Mouse (Mus musculus) erythroblast, embryonic 14.5 days (primary cell): ENCODE measurements around the gene Prg3. TPM values are rescaled to one million over a fixed set of nuclear protein-coding genes. Genes with fewer than 3 reads are reported as not detected.

Source experiments
- H3K27me3 ChIP-seq: 2 replicates; pipeline ENCODE4 v1.6.1; 2012; ENCODE audit warnings: inconsistent platforms; ENCODE audit not compliant: control insufficient read depth
- H3K36me3 ChIP-seq: 2 replicates; pipeline ENCODE4 v1.6.1; 2012; ENCODE audit warnings: mild to moderate bottlenecking, inconsistent platforms; ENCODE audit not compliant: control insufficient read depth
- H3K4me1 ChIP-seq: 2 replicates; pipeline ENCODE4 v1.6.1; 2012; ENCODE audit warnings: inconsistent platforms; ENCODE audit not compliant: control insufficient read depth
- H3K4me3 ChIP-seq: replicated peaks from 2 replicates; pipeline ENCODE3; 2012; ENCODE audit warnings: moderate library complexity, mild to moderate bottlenecking, inconsistent platforms
- H3K9me3 ChIP-seq: 2 replicates; pipeline ENCODE4 v1.6.1; 2012; ENCODE audit warnings: low read length, inconsistent platforms, mixed read lengths; ENCODE audit not compliant: control insufficient read depth
- GATA1 ChIP-seq: IDR thresholded peaks from 2 replicates; pipeline ENCODE4 v1.6.1; 2012; ENCODE audit warnings: low read length, inconsistent platforms, mixed read lengths
- TAL1 ChIP-seq: IDR thresholded peaks from 3 replicates; pipeline ENCODE4 v1.6.1; 2012; ENCODE audit warnings: low read length, inconsistent platforms, mixed read lengths
- polyA plus RNA-seq: library from polyadenylated mRNA; stranded (reverse); fragments of >175 nt; gene quantifications from 2 replicates; pipeline ENCODE4 v1.2.3, GENCODE M21; 2012

Gene Prg3
- polyA plus RNA-seq, 1 experiment: 0.04 TPM

DNA sequence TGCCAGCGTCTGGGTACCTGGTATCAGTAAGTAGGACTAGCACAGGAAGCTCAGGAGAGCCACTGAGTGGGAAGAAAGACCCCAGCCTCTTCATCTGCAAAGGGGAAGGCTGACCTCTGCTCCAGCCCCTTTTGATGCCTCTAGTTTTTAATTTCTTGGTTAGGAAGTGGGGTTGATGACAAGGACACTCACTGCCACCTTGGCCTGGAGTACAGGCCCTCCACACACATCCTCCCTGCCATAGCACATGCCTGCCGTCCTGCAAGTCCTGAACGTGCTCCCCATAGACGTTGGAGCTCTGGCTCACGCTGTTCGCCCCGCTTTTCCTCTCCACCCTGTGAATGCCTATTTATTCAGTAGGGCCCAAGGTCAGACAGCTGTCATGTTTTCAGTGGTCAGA is 18.6 kb downstream of the Prg3 start:
- Histone ChIP-seq H3K27me3 (peaks cover 9% of the 10 kb centered on the region), H3K4me1 (peaks cover 46% of the 10 kb centered on the region), H3K4me3 (no peak overlapping the region), H3K9me3 (no peaks in the 10 kb centered on the region), H3K36me3 (no peaks in the 10 kb centered on the region)
- no peak for TF ChIP-seq TAL1
- TF ChIP-seq GATA1: no peak

DNA sequence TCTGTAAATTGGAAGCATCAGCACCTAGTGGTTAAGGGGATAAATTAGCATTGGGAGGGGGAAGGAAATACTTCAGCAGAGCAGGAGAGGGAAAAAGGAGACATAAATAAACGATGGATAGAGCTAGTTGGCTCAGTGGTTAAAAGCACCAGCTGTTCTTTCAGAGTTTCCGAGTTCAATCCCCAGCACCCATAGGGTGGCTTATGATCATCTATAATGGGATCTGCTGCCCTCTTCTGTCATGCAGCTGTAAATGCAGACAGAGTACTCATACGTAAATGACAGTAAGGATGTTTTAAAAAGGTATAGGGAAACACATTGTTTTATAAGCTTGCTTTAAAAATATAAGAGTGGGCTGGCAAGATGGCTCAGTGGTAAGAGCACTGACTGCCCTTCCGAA is 19.7 kb downstream of the Prg3 start:
- TF ChIP-seq GATA1: no peak
- no peak for TF ChIP-seq TAL1
- H3K36me3 ChIP-seq: no peaks in the 10 kb centered on the region
- no peaks in the 10 kb centered on the region for H3K9me3 ChIP-seq
- peaks cover 9% of the 10 kb centered on the region for H3K27me3 ChIP-seq
- peaks cover 57% of the 10 kb centered on the region for H3K4me1 ChIP-seq
- no peak overlapping the region for H3K4me3 ChIP-seq

DNA sequence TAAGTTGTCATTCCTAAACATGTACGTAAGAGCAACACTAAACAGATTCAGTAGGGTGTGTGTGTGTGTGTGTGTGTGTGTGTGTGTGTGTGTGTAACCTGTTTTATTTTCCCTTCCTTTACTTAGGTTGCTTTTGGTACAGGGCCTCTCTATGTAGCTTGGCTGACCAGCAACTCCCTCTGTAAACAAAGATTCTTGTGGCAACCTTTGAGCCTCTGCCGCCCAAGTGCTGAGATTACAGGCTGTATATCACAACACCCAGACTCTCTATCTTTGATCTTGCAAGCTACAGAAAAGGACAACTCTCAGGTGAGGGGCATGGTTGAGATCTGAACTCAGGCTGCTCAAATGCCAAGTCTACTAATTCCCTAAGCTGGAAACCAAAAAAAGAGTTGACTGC is 21.2 kb downstream of the Prg3 start:
- TF ChIP-seq GATA1: no peak
- no peaks in the 10 kb centered on the region for H3K36me3 ChIP-seq
- H3K27me3 ChIP-seq: peaks cover 6% of the 10 kb centered on the region
- no peak overlapping the region for H3K4me3 ChIP-seq
- peaks cover 72% of the 10 kb centered on the region for H3K4me1 ChIP-seq
- no peaks in the 10 kb centered on the region for H3K9me3 ChIP-seq

DNA sequence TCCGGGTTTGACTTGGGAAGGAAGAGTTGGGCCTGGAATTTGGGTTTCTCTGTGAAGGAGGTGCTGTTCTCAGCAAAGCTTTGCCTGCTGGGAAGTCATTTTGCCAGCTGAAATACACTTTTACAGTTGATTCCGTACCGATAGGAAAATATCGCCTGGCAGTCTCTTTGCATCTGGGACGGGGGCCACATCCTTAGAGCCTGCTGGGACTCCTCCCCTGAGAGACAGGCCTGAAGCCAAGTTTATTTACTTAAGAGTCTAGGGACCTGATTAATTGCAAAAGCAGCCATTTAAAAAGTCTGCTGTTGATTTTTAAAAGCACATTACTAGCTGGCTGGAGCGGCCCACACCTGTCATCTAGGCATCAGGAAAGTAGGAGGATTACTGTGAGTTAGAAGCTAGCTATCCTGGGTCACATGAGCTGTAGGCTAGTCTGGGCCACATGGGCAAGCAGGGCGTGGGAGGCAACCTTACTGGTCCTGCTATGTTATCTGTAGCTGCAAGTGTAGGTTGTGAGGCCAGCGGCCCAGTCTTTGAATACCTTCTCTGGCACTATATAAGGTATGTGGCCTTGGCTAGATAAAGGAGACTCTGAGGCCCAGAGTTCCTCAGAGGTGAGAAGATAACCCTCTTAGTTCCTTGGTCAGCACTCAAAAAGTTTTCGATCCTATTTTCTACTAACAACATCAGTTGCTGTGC is 24.0 kb downstream of the Prg3 start:
- no peaks in the 10 kb centered on the region for H3K9me3 ChIP-seq
- TF ChIP-seq TAL1 (peak; percentile 57; the same call in 2 of the 3 replicates), GATA1 (peak; percentile 84)
- 0 out of 2 replicates have a peak, but pooled peaks cover 2% of the 10 kb centered on the region for H3K36me3 ChIP-seq
- peaks cover 82% of the 10 kb centered on the region for H3K4me1 ChIP-seq
- no peaks in the 10 kb centered on the region for H3K27me3 ChIP-seq
- peak overlapping the region; percentile 63 for H3K4me3 ChIP-seq

DNA sequence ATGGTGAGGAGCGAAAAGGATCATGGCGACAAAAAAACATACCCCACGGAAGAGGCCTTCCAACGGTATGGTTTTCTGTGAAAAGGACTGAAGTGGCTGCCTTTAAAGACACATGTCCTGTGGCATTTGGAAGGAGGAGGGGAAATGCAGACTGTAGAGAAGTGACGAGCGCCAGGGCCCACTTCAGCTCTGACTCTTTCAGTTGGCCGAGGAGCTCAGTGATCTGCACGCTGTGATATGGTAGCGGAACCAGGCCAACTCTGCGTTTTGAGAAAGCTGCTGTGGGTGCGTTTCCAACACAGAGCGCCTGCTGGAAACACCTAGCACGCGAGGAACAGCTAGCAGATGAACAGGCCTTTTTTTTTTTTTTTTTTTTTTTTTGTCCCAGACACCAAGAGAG is 24.7 kb downstream of the Prg3 start:
- H3K36me3 ChIP-seq: peaks cover 4% of the 10 kb centered on the region
- TF ChIP-seq TAL1 (no peak), GATA1 (peak; percentile 15; the same call in 1 of the 2 replicates)
- H3K4me1 ChIP-seq: peaks cover 75% of the 10 kb centered on the region
- H3K9me3 ChIP-seq: no peaks in the 10 kb centered on the region
- H3K4me3 ChIP-seq: peak overlapping the region; percentile 63
- no peaks in the 10 kb centered on the region for H3K27me3 ChIP-seq

DNA sequence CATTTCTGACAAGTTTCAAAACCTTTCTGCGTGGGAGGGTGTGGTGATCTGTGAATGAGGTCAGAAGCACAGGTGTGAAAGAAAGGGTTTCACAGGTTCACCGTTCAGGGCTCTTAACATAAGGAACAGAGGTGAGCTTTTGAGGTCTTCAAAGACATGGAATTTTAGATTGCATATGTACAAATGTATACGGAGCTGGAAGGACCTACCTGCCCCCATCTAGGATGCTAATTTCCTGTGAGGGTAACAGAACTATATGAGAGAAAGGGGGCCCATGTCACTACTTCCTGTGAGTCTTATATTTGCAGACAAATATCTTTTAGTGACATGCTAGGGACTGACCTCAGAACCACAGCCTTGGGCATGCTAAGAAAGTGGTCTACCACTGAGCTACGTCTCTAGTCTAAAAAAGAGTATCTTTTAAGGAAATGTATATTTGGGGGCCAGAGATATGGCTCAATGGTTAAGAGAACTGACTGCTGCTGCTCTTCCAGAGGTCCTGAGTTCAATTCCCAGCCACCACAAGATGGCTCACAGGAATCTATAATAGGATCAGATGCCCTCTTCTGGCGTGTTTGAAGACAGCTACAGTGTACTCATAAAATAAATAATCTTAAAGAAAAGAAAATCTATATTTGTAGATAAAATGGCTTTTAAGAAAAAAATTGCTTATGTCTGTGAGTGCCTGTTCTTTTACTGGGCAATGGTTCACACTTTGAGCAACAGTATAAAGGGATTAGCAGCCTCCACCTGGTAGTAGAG is 26.0 kb downstream of the Prg3 start:
- peaks cover 4% of the 10 kb centered on the region for H3K36me3 ChIP-seq
- H3K4me1 ChIP-seq: peaks cover 67% of the 10 kb centered on the region
- TF ChIP-seq TAL1: no peak
- no peaks in the 10 kb centered on the region for H3K9me3 ChIP-seq
- H3K27me3 ChIP-seq: no peaks in the 10 kb centered on the region
- peak overlapping the region; percentile 63 for H3K4me3 ChIP-seq

DNA sequence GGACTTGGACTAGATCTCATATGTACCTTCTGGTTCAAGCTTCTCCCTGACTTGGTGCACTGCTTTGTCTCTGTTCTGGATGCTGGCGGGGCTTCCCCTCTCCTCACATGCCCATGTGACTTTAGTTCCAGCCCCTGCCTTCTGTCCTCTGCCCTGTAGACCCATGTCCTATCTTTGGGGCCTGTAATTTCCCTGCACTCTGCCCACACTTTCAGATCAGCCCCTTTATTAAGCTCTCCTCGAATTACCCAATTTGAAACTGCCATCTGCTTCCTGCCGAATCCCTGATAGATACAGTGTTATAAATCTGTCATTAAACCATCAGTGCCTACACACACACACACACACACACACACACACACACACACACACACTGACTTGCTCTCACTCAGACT is 26.6 kb downstream of the Prg3 start:
- H3K4me1 ChIP-seq: peaks cover 65% of the 10 kb centered on the region
- H3K9me3 ChIP-seq: no peaks in the 10 kb centered on the region
- peak overlapping the region; percentile 9 for H3K4me3 ChIP-seq
- H3K27me3 ChIP-seq: no peaks in the 10 kb centered on the region
- H3K36me3 ChIP-seq: peaks cover 4% of the 10 kb centered on the region
- TF ChIP-seq GATA1 (no peak), TAL1 (no peak)

DNA sequence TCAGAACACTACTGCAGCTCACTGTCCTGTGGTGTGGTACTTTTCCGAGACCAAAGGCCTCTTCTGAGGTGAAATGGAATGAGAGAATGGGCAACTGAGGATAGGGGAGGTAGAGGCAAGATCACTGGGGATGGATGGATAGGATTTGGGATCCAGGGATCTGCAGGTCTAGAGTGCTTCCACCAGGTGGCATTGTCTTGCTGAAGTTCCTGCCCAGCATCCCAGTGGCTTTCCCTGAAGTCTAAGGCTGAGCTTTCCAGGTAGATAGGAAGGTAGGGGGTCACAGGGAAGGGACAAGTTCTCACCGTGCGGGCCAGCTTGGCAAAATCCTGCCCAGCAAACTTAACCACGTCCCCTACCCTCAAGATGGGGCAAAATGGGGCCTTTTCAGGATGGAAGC is 34.0 kb downstream of the Prg3 start:
- peaks cover 31% of the 10 kb centered on the region for H3K27me3 ChIP-seq
- peaks cover 12% of the 10 kb centered on the region for H3K4me1 ChIP-seq
- H3K9me3 ChIP-seq: no peaks in the 10 kb centered on the region
- TF ChIP-seq GATA1 (no peak), TAL1 (no peak)
- H3K36me3 ChIP-seq: peaks cover 2% of the 10 kb centered on the region
- no peak overlapping the region for H3K4me3 ChIP-seq

DNA sequence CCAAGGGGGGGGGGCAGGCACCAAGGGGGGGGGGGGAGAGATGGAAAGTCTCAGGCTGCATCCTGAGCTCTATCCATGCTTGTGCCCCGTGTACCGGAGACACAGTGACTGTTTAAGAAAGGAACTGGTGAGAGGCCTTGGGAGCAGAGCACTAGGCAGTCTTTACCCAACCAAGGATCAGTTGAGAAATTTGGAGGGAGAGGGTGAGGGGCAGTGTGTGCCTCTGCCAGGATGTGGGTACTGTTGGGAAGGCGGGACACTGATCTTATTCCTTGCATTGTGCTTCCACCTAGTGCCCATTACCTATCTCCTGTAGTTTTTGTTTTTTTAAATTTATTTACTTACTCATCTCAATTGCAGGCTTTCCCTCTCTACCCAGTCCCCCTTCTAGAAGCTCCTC is 38.2 kb downstream of the Prg3 start:
- H3K9me3 ChIP-seq: no peaks in the 10 kb centered on the region
- no peaks in the 10 kb centered on the region for H3K36me3 ChIP-seq
- no peak overlapping the region for H3K4me3 ChIP-seq
- H3K4me1 ChIP-seq: peaks cover 7% of the 10 kb centered on the region
- H3K27me3 ChIP-seq: peaks cover 54% of the 10 kb centered on the region
- TF ChIP-seq TAL1: no peak
- TF ChIP-seq GATA1: no peak
